ENCODE assay signal across 28 mouse cellular contexts in genomic region chr2:83256811-83257321, GRCm38 (mm10).
A peak's percentile ranks its signal among the peaks of the same experiment; 100 is the strongest.
DNase-seq lines count a peak whose midpoint lies in the region; ATAC-seq lines count a peak whose summit lies in the region.
"Had no signal": no experiment of that assay in that cellular context is flagged by ENCODE, and none has a peak within 500 bp of the region (broad histone marks: within the 10 kb centered on the region; RNA-seq: fewer than 3 reads in every experiment).

No protein-coding gene starts in this region.

- no peak overlapping the region for H3K4me3 ChIP-seq in hindbrain, embryonic 16.5 days (ENCODE audit: low read length)
- no peak overlapping the region for H3K4me3 ChIP-seq in hindbrain, embryonic 11.5 days (ENCODE audit: low read depth, low read length)
- no peak overlapping the region for H3K4me3 ChIP-seq in liver, embryonic 12.5 days
- H3K4me3 ChIP-seq: heart, embryonic 10.5 days; heart, embryonic 15.5 days; hindbrain, embryonic 12.5 days; left cerebral cortex, adult 2 months; liver, embryonic 15.5 days; midbrain, embryonic 12.5 days; stomach, embryonic 15.5 days had no signal

- no peaks in the 10 kb centered on the region for H3K4me1 ChIP-seq in hindbrain, embryonic 16.5 days (ENCODE audit: control insufficient read depth, insufficient read depth, low read depth, low read length)
- H3K4me1 ChIP-seq in hindbrain, embryonic 11.5 days (replicated peaks; ENCODE audit: control insufficient read depth, insufficient read depth, low read length), result no peaks in the 10 kb centered on the region
- H3K4me1 ChIP-seq in liver, embryonic 12.5 days, result no peaks in the 10 kb centered on the region
- H3K4me1 ChIP-seq: heart, embryonic 10.5 days; heart, embryonic 15.5 days; hindbrain, embryonic 12.5 days; liver, embryonic 15.5 days; midbrain, embryonic 12.5 days; stomach, embryonic 15.5 days had no signal

- WGBS in hindbrain, embryonic 16.5 days, result 47% methylated on average over 2 of the region's 2 CpGs
- WGBS in hindbrain, embryonic 11.5 days, result 81% methylated on average over 2 of the region's 2 CpGs
- WGBS in liver, embryonic 12.5 days (ENCODE audit: insufficient replicate concordance), result 68% methylated on average over 2 of the region's 2 CpGs

- H3K36me3 ChIP-seq in hindbrain, embryonic 16.5 days (ENCODE audit: control insufficient read depth, insufficient read depth, low read length), result no peaks in the 10 kb centered on the region
- no peaks in the 10 kb centered on the region for H3K36me3 ChIP-seq in hindbrain, embryonic 11.5 days (ENCODE audit: control insufficient read depth, insufficient read depth, low read length)
- H3K36me3 ChIP-seq in liver, embryonic 12.5 days, result no peaks in the 10 kb centered on the region
- H3K36me3 ChIP-seq: heart, embryonic 10.5 days; heart, embryonic 15.5 days; hindbrain, embryonic 12.5 days; liver, embryonic 15.5 days; midbrain, embryonic 12.5 days; stomach, embryonic 15.5 days had no signal

- ATAC-seq in hindbrain, embryonic 16.5 days, result 0 out of 2 replicates have a peak, but pooled peaks have one; percentile 58
- ATAC-seq in hindbrain, embryonic 11.5 days (ENCODE audit: low FRiP score), result no peak
- ATAC-seq in liver, embryonic 12.5 days, result no peak
- ATAC-seq: activated CD4-positive, CD25-positive, alpha-beta regulatory T cell, adult 4 months; inflammation-experienced regulatory T-cells, adult 6 months had no signal

- H3K27me3 ChIP-seq in hindbrain, embryonic 16.5 days (replicated peaks; ENCODE audit: control insufficient read depth, insufficient read depth, low read length), result no peaks in the 10 kb centered on the region
- H3K27me3 ChIP-seq in hindbrain, embryonic 11.5 days (ENCODE audit: control insufficient read depth, insufficient read depth, low read length), result no peaks in the 10 kb centered on the region
- no peaks in the 10 kb centered on the region for H3K27me3 ChIP-seq in liver, embryonic 12.5 days (replicated peaks)
- H3K27me3 ChIP-seq: CH12.LX; heart, embryonic 15.5 days; hindbrain, embryonic 12.5 days; liver, embryonic 15.5 days; midbrain, embryonic 12.5 days; stomach, embryonic 15.5 days had no signal

- no peak overlapping the region for H3K9ac ChIP-seq in hindbrain, embryonic 16.5 days (ENCODE audit: low read depth, low read length)
- H3K9ac ChIP-seq in hindbrain, embryonic 11.5 days (ENCODE audit: low read depth, low read length), result no peak overlapping the region
- H3K9ac ChIP-seq in liver, embryonic 12.5 days, result no peak overlapping the region
- H3K9ac ChIP-seq: heart, embryonic 15.5 days; hindbrain, embryonic 12.5 days; liver, embryonic 15.5 days; lung, embryonic 14.5 days; midbrain, embryonic 12.5 days; stomach, embryonic 15.5 days had no signal

- DNase-seq in cerebellum, postnatal 14 days, result peak; percentile 4 to 14
- DNase-seq in cerebellum, adult 11 months, result no peak
- DNase-seq in hindbrain, embryonic 11.5 days (ENCODE audit: low spot score), result no peak
- peak; percentile 2 for DNase-seq in lung, postnatal 36 days
- DNase-seq in lung, postnatal 14 days, result no peak
- DNase-seq: adrenal gland, adult 2 months; adrenal gland, postnatal 36 days; cerebellum, adult 8-10 months; cerebellum, postnatal 36 days; gastrocnemius, postnatal 25 days; heart, adult 11 months; kidney, adult 18-20 months; kidney, postnatal 14 days; liver; lung, embryonic 14.5 days; right cerebral cortex, postnatal 25 days had no signal

- no peaks in the 10 kb centered on the region for H3K9me3 ChIP-seq in hindbrain, embryonic 16.5 days (ENCODE audit: control insufficient read depth, low read length)
- no peaks in the 10 kb centered on the region for H3K9me3 ChIP-seq in hindbrain, embryonic 11.5 days (ENCODE audit: control insufficient read depth, low read length)
- H3K9me3 ChIP-seq in liver, embryonic 12.5 days (replicated peaks), result no peaks in the 10 kb centered on the region
- H3K9me3 ChIP-seq: heart, embryonic 10.5 days; heart, embryonic 15.5 days; hindbrain, embryonic 12.5 days; liver, embryonic 15.5 days; midbrain, embryonic 12.5 days; stomach, embryonic 15.5 days had no signal

- H3K4me2 ChIP-seq in hindbrain, embryonic 16.5 days (ENCODE audit: low read length), result no peak overlapping the region
- H3K4me2 ChIP-seq in hindbrain, embryonic 11.5 days (replicated peaks; ENCODE audit: low read depth, low read length), result no peak overlapping the region
- H3K4me2 ChIP-seq in liver, embryonic 12.5 days, result no peak overlapping the region
- H3K4me2 ChIP-seq: heart, embryonic 15.5 days; hindbrain, embryonic 12.5 days; liver, embryonic 15.5 days; lung, embryonic 14.5 days; midbrain, embryonic 12.5 days; stomach, embryonic 15.5 days had no signal

- no peak overlapping the region for H3K27ac ChIP-seq in hindbrain, embryonic 16.5 days (ENCODE audit: low read depth, low read length)
- H3K27ac ChIP-seq in hindbrain, embryonic 11.5 days (ENCODE audit: low read depth, low read length), result no peak overlapping the region
- H3K27ac ChIP-seq in liver, embryonic 12.5 days, result no peak overlapping the region
- H3K27ac ChIP-seq: heart, embryonic 10.5 days; heart, embryonic 15.5 days; hindbrain, embryonic 12.5 days; left cerebral cortex, adult 2 months; liver, embryonic 15.5 days; midbrain, embryonic 12.5 days; stomach, embryonic 15.5 days had no signal

Comparison
In these comparisons a context has a peak if more than half of its experiments do, and no peak if none do; other contexts are left out.
1. DNase-seq: peak in cerebellum, postnatal 14 days (2 of 2) and lung, postnatal 36 days (single experiment); none in cerebellum, adult 11 months (single experiment), hindbrain, embryonic 11.5 days (single experiment) and lung, postnatal 14 days (single experiment).